Comparison of ENCODE assay signal across 8 mouse cellular contexts in the genomic region with DNA sequence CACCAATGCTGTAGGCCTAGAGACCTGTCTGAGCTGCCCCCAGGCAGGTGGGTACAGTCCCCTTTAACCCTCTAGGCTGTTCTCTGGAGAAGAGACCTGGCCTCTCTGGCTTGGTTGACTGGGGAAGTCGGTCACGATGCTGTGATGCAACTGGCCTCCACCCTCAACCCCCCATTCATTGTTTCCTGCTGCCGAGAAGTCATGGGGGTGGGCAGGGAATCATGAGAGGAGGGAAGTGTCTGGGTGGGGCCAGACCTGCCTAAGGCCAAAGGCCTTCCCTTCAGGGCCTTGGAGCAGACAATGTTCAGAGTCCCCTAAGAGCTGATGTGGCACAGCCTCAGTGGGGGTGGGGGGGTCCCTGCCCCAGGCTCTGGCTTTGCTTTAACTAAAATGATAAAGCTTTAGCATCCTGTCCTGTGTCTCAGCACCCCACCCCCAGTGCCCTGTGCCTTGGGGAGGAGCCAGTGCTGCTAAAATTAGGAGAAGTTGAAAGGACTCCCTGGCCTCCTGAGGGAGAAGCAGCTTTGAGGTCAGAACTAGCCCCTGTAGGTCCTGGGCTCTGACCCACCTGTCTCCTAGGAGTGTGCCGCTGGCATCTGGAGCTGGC. TPM values are rescaled to one million over a fixed set of nuclear protein-coding genes. Genes with fewer than 3 reads are reported as not detected.
DNase-seq lines count a peak whose midpoint lies in the region; ATAC-seq and TF ChIP-seq lines count a peak whose summit lies in the region.

No protein-coding gene starts in this region.

- ATAC-seq in G1E (ENCODE audit: extremely low read depth, insufficient number of reproducible peaks, low FRiP score, poor library complexity, severe bottlenecking): peak; percentile 31
- no peak for ATAC-seq in embryonic facial prominence, embryonic 12.5 days (ENCODE audit: insufficient number of reproducible peaks, insufficient read depth, low FRiP score, low TSS enrichment)
- ATAC-seq in heart, postnatal 0 days (ENCODE audit: insufficient read depth, low read depth): no peak
- no peak for ATAC-seq in midbrain, embryonic 11.5 days (ENCODE audit: low FRiP score)

- no peaks in the 10 kb centered on the region for H3K9me3 ChIP-seq in G1E (replicated peaks)
- H3K9me3 ChIP-seq in embryonic facial prominence, embryonic 12.5 days: no peaks in the 10 kb centered on the region
- H3K9me3 ChIP-seq in heart, postnatal 0 days (replicated peaks; ENCODE audit: control insufficient read depth, low read length): no peaks in the 10 kb centered on the region
- H3K9me3 ChIP-seq in midbrain, embryonic 11.5 days (ENCODE audit: control insufficient read depth, low read length): no peaks in the 10 kb centered on the region

- peak overlapping the region; percentile 90 for H3K4me2 ChIP-seq in embryonic facial prominence, embryonic 12.5 days (replicated peaks)
- H3K4me2 ChIP-seq in heart, postnatal 0 days (ENCODE audit: low read depth, low read length): peak overlapping the region; percentile 82
- no peak overlapping the region for H3K4me2 ChIP-seq in midbrain, embryonic 11.5 days

- peak overlapping the region; percentile 69; the same call in 1 of the 2 replicates for H3K4me3 ChIP-seq in G1E (ENCODE audit: low read depth, low read length)
- H3K4me3 ChIP-seq in embryonic facial prominence, embryonic 12.5 days: no peak overlapping the region
- H3K4me3 ChIP-seq in heart, postnatal 0 days (ENCODE audit: low read depth, low read length): no peak overlapping the region
- H3K4me3 ChIP-seq in midbrain, embryonic 11.5 days (ENCODE audit: low read depth, low read length): no peak overlapping the region

- peaks cover 64% of the 10 kb centered on the region for H3K4me1 ChIP-seq in G1E (ENCODE audit: insufficient read depth, low read depth, low read length)
- peaks cover 27% of the 10 kb centered on the region for H3K4me1 ChIP-seq in embryonic facial prominence, embryonic 12.5 days
- peaks cover 35% of the 10 kb centered on the region for H3K4me1 ChIP-seq in heart, postnatal 0 days (ENCODE audit: control insufficient read depth, insufficient read depth)
- H3K4me1 ChIP-seq in midbrain, embryonic 11.5 days (ENCODE audit: control insufficient read depth, insufficient read depth, low read length): peaks cover 17% of the 10 kb centered on the region

- peaks cover 63% of the 10 kb centered on the region for H3K36me3 ChIP-seq in G1E (replicated peaks)
- peaks cover 30% of the 10 kb centered on the region for H3K36me3 ChIP-seq in embryonic facial prominence, embryonic 12.5 days
- H3K36me3 ChIP-seq in heart, postnatal 0 days (replicated peaks; ENCODE audit: control insufficient read depth, insufficient read depth, low read length): peaks cover 19% of the 10 kb centered on the region
- H3K36me3 ChIP-seq in midbrain, embryonic 11.5 days (ENCODE audit: control insufficient read depth, insufficient read depth, low read length): peaks cover 11% of the 10 kb centered on the region; the same call in 1 of the 2 replicates

- no peak for TF ChIP-seq CTCF in G1E (IDR thresholded peaks at IDR 0.05; ENCODE audit: low read depth, low read length)
- no peak for TF ChIP-seq CTCF in heart, postnatal 0 days (IDR thresholded peaks at IDR 0.05; ENCODE audit: low read depth)

- DNase-seq in G1E (ENCODE audit: low spot score): peak; percentile 81
- peak; percentile 55 for DNase-seq in heart, postnatal 0 days (ENCODE audit: low spot score)
- peak; percentile 60 to 74 for DNase-seq in kidney, postnatal 36 days
- DNase-seq in midbrain, embryonic 11.5 days (ENCODE audit: low spot score, missing footprints): peak; percentile 78
- DNase-seq in layer of hippocampus, adult 9-10 months (ENCODE audit: low spot score): no peak
- no peak for DNase-seq in left cerebral cortex, adult 8-10 months (ENCODE audit: low spot score in 2 of 2)
- DNase-seq in urinary bladder, postnatal 4 days (ENCODE audit: low spot score in 2 of 2): no peak

- TF ChIP-seq EP300 in heart, postnatal 0 days (IDR thresholded peaks at IDR 0.05; ENCODE audit: low read depth): no peak

- peak overlapping the region; percentile 14; the same call in 1 of the 2 replicates for H3K27ac ChIP-seq in embryonic facial prominence, embryonic 12.5 days
- peak overlapping the region; percentile 77 for H3K27ac ChIP-seq in heart, postnatal 0 days (ENCODE audit: low read depth)
- H3K27ac ChIP-seq in midbrain, embryonic 11.5 days (ENCODE audit: low read depth, low read length): no peak overlapping the region

- H3K27me3 ChIP-seq in G1E (ENCODE audit: insufficient read depth, low read length): no peaks in the 10 kb centered on the region
- H3K27me3 ChIP-seq in embryonic facial prominence, embryonic 12.5 days: no peaks in the 10 kb centered on the region
- H3K27me3 ChIP-seq in heart, postnatal 0 days (ENCODE audit: control insufficient read depth, insufficient read depth, low read length): no peaks in the 10 kb centered on the region
- no peaks in the 10 kb centered on the region for H3K27me3 ChIP-seq in midbrain, embryonic 11.5 days (ENCODE audit: control insufficient read depth, insufficient read depth, low read length)

- H3K9ac ChIP-seq in embryonic facial prominence, embryonic 12.5 days: peak overlapping the region; percentile 21; the same call in 1 of the 2 replicates
- peak overlapping the region; percentile 32 for H3K9ac ChIP-seq in heart, postnatal 0 days (replicated peaks; ENCODE audit: low read depth, low read length)
- no peak overlapping the region for H3K9ac ChIP-seq in midbrain, embryonic 11.5 days (ENCODE audit: low read length)

- WGBS in embryonic facial prominence, embryonic 12.5 days: 44% methylated on average over 4 of the region's 4 CpGs
- WGBS in heart, postnatal 0 days: 11% methylated on average over 4 of the region's 4 CpGs
- 76% methylated on average over 4 of the region's 4 CpGs for WGBS in midbrain, embryonic 11.5 days

RNA-seq across cellular contexts. Expression of gene Ubald2, which starts 2.9 kb away (rescaled TPM):
- total RNA-seq in G1E (2014; fragmentation: Nextera tagmentation): 184 and 210 TPM in 2 replicates
- total RNA-seq in G1E (2017): 114 and 161 TPM in 2 replicates
- 710 and 1,104 TPM in 2 replicates for polyA plus RNA-seq in G1E (2012)
- polyA plus RNA-seq in embryonic facial prominence, embryonic 12.5 days (2016; fragmentation: Nextera tagmentation; extraction: Ambion mirVana): 32.3 and 44.1 TPM in 2 replicates
- 48.3 and 161 TPM in 2 replicates for total RNA-seq in heart, postnatal 0 days (2014; rRNA removed; ENCODE audit: low replicate concordance)
- polyA plus RNA-seq in heart, postnatal 0 days (2015; fragmentation: Nextera tagmentation; extraction: Ambion mirVana): 32.3 and 41.9 TPM in 2 replicates
- 72.3 and 83.0 TPM in 2 replicates for polyA plus RNA-seq in midbrain, embryonic 11.5 days (2014; fragmentation: Nextera tagmentation; extraction: Ambion mirVana)
- total RNA-seq in left cerebral cortex, adult 8-10 months (2022): 10 to 100 TPM; 22.7 to 25.8 (median 25.1) TPM

RNA-seq across cellular contexts. Expression of gene Rnf157, which starts 24.0 kb away (rescaled TPM):
- total RNA-seq in G1E (2014; fragmentation: Nextera tagmentation) (19.4 and 23.7 TPM in 2 replicates), G1E (2017) (10.0 and 10.6 TPM in 2 replicates)
- polyA plus RNA-seq in G1E (2012): 6.1 and 7.1 TPM in 2 replicates
- 27.4 and 33.3 TPM in 2 replicates for polyA plus RNA-seq in embryonic facial prominence, embryonic 12.5 days (2016; fragmentation: Nextera tagmentation; extraction: Ambion mirVana)
- total RNA-seq in heart, postnatal 0 days (2014; rRNA removed; ENCODE audit: low replicate concordance): 10.8 and 11.4 TPM in 2 replicates
- 2.2 and 3.5 TPM in 2 replicates for polyA plus RNA-seq in heart, postnatal 0 days (2015; fragmentation: Nextera tagmentation; extraction: Ambion mirVana)
- 17.8 and 18.1 TPM in 2 replicates for polyA plus RNA-seq in midbrain, embryonic 11.5 days (2014; fragmentation: Nextera tagmentation; extraction: Ambion mirVana)
- 100 to 1,000 TPM; 242 to 283 (median 258) TPM for total RNA-seq in left cerebral cortex, adult 8-10 months (2022)

RNA-seq across cellular contexts. Expression of gene Qrich2, which starts 29.2 kb away (rescaled TPM):
- not detected in 2 replicates for total RNA-seq in G1E (2014; fragmentation: Nextera tagmentation)
- total RNA-seq in G1E (2017): 0.05 and 0.06 TPM in 2 replicates
- polyA plus RNA-seq in G1E (2012): 0.07 and 0.16 TPM in 2 replicates
- 0.14 and 0.39 TPM in 2 replicates for polyA plus RNA-seq in embryonic facial prominence, embryonic 12.5 days (2016; fragmentation: Nextera tagmentation; extraction: Ambion mirVana)
- total RNA-seq in heart, postnatal 0 days (2014; rRNA removed; ENCODE audit: low replicate concordance): 0.23 TPM in 1 of 2 replicates, not detected in the other
- not detected in 2 replicates for polyA plus RNA-seq in heart, postnatal 0 days (2015; fragmentation: Nextera tagmentation; extraction: Ambion mirVana)
- polyA plus RNA-seq in midbrain, embryonic 11.5 days (2014; fragmentation: Nextera tagmentation; extraction: Ambion mirVana): 0.08 and 0.14 TPM in 2 replicates
- not detected for total RNA-seq in left cerebral cortex, adult 8-10 months (2022)

RNA-seq across cellular contexts. Expression of gene Prpsap1, which starts 57.2 kb away (rescaled TPM):
- total RNA-seq in G1E (2014; fragmentation: Nextera tagmentation): 53.7 and 56.6 TPM in 2 replicates
- 33.3 and 42.2 TPM in 2 replicates for total RNA-seq in G1E (2017)
- 53.9 and 69.4 TPM in 2 replicates for polyA plus RNA-seq in G1E (2012)
- polyA plus RNA-seq in embryonic facial prominence, embryonic 12.5 days (2016; fragmentation: Nextera tagmentation; extraction: Ambion mirVana): 197 and 211 TPM in 2 replicates
- total RNA-seq in heart, postnatal 0 days (2014; rRNA removed; ENCODE audit: low replicate concordance): 43.3 and 46.6 TPM in 2 replicates
- 59.2 and 62.2 TPM in 2 replicates for polyA plus RNA-seq in heart, postnatal 0 days (2015; fragmentation: Nextera tagmentation; extraction: Ambion mirVana)
- 173 and 183 TPM in 2 replicates for polyA plus RNA-seq in midbrain, embryonic 11.5 days (2014; fragmentation: Nextera tagmentation; extraction: Ambion mirVana)
- 10 to 100 TPM; 67.8 to 78.4 (median 74.9) TPM for total RNA-seq in left cerebral cortex, adult 8-10 months (2022)

Comparison
In these comparisons a context has a peak if more than half of its experiments do, and no peak if none do; other contexts are left out.
1. DNase-seq: peak in G1E (single experiment), heart, postnatal 0 days (single experiment), kidney, postnatal 36 days (2 of 2) and midbrain, embryonic 11.5 days (single experiment); none in layer of hippocampus, adult 9-10 months (single experiment), left cerebral cortex, adult 8-10 months (0 of 2) and urinary bladder, postnatal 4 days (0 of 2).